Mouse (Mus musculus): ENCODE data around the gene Polrmt.

GRCm38 (mm10) chr10:79778006-79778405, 31.6 kb upstream of the Polrmt start:
- no peak for TF ChIP-seq POLR2A (IDR thresholded peaks at IDR 0.05; ENCODE audit: extremely low read depth, insufficient read depth, low read length)
- no peak for TF ChIP-seq CTCF (IDR thresholded peaks at IDR 0.05; ENCODE audit: low read depth, low read length)
